ENCODE assay signal across 8 mouse cellular contexts in the genomic region with DNA sequence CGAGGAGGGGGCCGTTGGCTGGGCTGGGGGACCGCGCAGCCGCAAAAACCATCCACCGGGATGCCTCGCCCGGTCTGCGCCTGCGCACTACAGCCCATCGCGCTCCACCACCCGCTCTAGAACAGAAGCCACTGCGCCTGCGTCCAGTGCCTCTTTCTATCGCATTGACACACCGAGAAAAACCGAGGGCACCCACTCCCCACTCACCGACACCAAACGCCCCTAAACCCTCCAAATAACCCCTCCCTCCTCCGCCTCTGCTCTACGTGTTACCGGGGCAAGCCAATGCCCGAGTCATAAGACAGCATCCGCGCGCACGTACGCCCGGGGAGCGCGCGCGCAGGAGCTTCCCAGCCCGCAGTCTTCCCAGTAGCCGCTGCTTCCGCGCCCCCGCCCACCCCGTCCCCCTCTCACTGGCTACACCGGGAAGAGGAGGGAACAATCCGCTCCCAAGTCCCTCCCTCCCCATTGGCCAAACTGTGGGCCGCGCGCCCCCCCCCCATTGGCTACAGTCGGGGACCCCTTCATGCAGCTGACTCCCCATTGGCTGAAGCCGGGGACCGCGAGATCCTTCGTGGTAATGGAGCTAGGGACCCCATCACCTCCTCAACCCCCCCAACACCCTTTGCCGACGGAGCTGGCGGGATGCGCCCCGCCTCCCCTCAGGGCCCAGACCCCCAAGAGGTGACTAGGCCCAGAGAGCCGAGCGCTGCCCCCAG. TPM values are rescaled to one million over a fixed set of nuclear protein-coding genes. Genes with fewer than 3 reads are reported as not detected.
DNase-seq lines count a peak whose midpoint lies in the region; ATAC-seq and TF ChIP-seq lines count a peak whose summit lies in the region.

No protein-coding gene starts in this region.

- H3K27ac ChIP-seq in bone marrow, adult 2 months (ENCODE audit: control insufficient read depth, insufficient read depth, low read depth, low read length, poor library complexity) = peak overlapping the region; percentile 100
- peak overlapping the region; percentile 100 for H3K27ac ChIP-seq in embryonic facial prominence, embryonic 14.5 days (replicated peaks; ENCODE audit: low read depth, low read length)
- peak overlapping the region; percentile 97 for H3K27ac ChIP-seq in limb, embryonic 14.5 days (replicated peaks; ENCODE audit: low read depth, low read length)
- H3K27ac ChIP-seq in midbrain, embryonic 16.5 days (ENCODE audit: low read length) = peak overlapping the region; percentile 100
- peak overlapping the region; percentile 96 for H3K27ac ChIP-seq in spleen, adult 2 months (ENCODE audit: insufficient read depth, low read length)

- no peak for TF ChIP-seq CTCF in bone marrow, adult 2 months (IDR thresholded peaks at IDR 0.05; ENCODE audit: control insufficient read depth, insufficient read depth, low read length)
- no peak for TF ChIP-seq CTCF in spleen, adult 2 months (IDR thresholded peaks at IDR 0.05; ENCODE audit: extremely low read depth, insufficient read depth, insufficient read length, insufficient replicate concordance)

- no peaks in the 10 kb centered on the region for H3K4me1 ChIP-seq in bone marrow, adult 2 months (ENCODE audit: control insufficient read depth, insufficient read depth, low read length)
- peaks cover 6% of the 10 kb centered on the region; the same call in 1 of the 2 replicates for H3K4me1 ChIP-seq in embryonic facial prominence, embryonic 14.5 days (ENCODE audit: control insufficient read depth, insufficient read depth, low read length)
- H3K4me1 ChIP-seq in limb, embryonic 14.5 days (ENCODE audit: control insufficient read depth, insufficient read depth, low read length) = peaks cover 13% of the 10 kb centered on the region
- peaks cover 16% of the 10 kb centered on the region for H3K4me1 ChIP-seq in midbrain, embryonic 16.5 days (ENCODE audit: control insufficient read depth, insufficient read depth, low read length)
- H3K4me1 ChIP-seq in spleen, adult 2 months (ENCODE audit: control insufficient read depth, insufficient read depth, insufficient read length) = no peaks in the 10 kb centered on the region

- H3K36me3 ChIP-seq in embryonic facial prominence, embryonic 14.5 days (ENCODE audit: control insufficient read depth, insufficient read depth, low read length) = peaks cover 41% of the 10 kb centered on the region
- peaks cover 42% of the 10 kb centered on the region for H3K36me3 ChIP-seq in limb, embryonic 14.5 days (ENCODE audit: control insufficient read depth, insufficient read depth, low read length)
- H3K36me3 ChIP-seq in midbrain, embryonic 16.5 days (ENCODE audit: control insufficient read depth, insufficient read depth, low read length) = peaks cover 29% of the 10 kb centered on the region
- H3K36me3 ChIP-seq in spleen, adult 2 months (ENCODE audit: control insufficient read depth, insufficient read depth, low read length) = peaks cover 29% of the 10 kb centered on the region

- H3K27me3 ChIP-seq in embryonic facial prominence, embryonic 14.5 days (replicated peaks; ENCODE audit: control insufficient read depth, insufficient read depth, low read length) = no peaks in the 10 kb centered on the region
- no peaks in the 10 kb centered on the region for H3K27me3 ChIP-seq in limb, embryonic 14.5 days (ENCODE audit: control insufficient read depth, insufficient read depth, low read length)
- no peaks in the 10 kb centered on the region for H3K27me3 ChIP-seq in midbrain, embryonic 16.5 days (ENCODE audit: control insufficient read depth, insufficient read depth, low read depth, low read length)
- no peaks in the 10 kb centered on the region for H3K27me3 ChIP-seq in spleen, adult 2 months (ENCODE audit: control insufficient read depth, insufficient read depth, low read length)

- H3K4me2 ChIP-seq in embryonic facial prominence, embryonic 14.5 days (ENCODE audit: low read depth, low read length) = peak overlapping the region; percentile 91
- peak overlapping the region; percentile 88 for H3K4me2 ChIP-seq in limb, embryonic 14.5 days (replicated peaks; ENCODE audit: low read depth, low read length, severe bottlenecking)
- H3K4me2 ChIP-seq in midbrain, embryonic 16.5 days (ENCODE audit: low read length) = peak overlapping the region; percentile 67

- peak; percentile 53; the same call in 1 of the 2 replicates for TF ChIP-seq POLR2A in bone marrow, adult 2 months (IDR thresholded peaks at IDR 0.05; ENCODE audit: borderline replicate concordance, control insufficient read depth, low read depth, low read length)
- peak; percentile 51; the same call in 1 of the 2 replicates for TF ChIP-seq POLR2A in limb, embryonic 14.5 days (IDR thresholded peaks at IDR 0.05; ENCODE audit: borderline replicate concordance, extremely low read depth, insufficient read depth, insufficient read length)
- TF ChIP-seq POLR2A in spleen, adult 2 months (IDR thresholded peaks at IDR 0.05; ENCODE audit: low read depth, low read length) = peak; percentile 26

- H3K9me3 ChIP-seq in embryonic facial prominence, embryonic 14.5 days (ENCODE audit: control insufficient read depth, low read length) = no peaks in the 10 kb centered on the region
- no peaks in the 10 kb centered on the region for H3K9me3 ChIP-seq in limb, embryonic 14.5 days (ENCODE audit: control insufficient read depth, low read length)
- H3K9me3 ChIP-seq in midbrain, embryonic 16.5 days (replicated peaks; ENCODE audit: control insufficient read depth, low read length, poor library complexity, severe bottlenecking) = no peaks in the 10 kb centered on the region

- DNase-seq in A20 (ENCODE audit: low read depth, low spot score) = peak; percentile 99
- peak; percentile 99 for DNase-seq in embryonic facial prominence, embryonic 14.5 days (ENCODE audit: low spot score)
- DNase-seq in heart, adult 8-10 months (ENCODE audit: low spot score) = peak; percentile 91
- DNase-seq in kidney, adult 9 months = peak; percentile 94
- peak; percentile 98 for DNase-seq in limb, embryonic 14.5 days (ENCODE audit: low spot score)
- DNase-seq in spleen, adult 2 months (ENCODE audit: low read depth in 1 of 2, low spot score in 2 of 2) = peak; percentile 65 to 86

- peak; percentile 89 for ATAC-seq in embryonic facial prominence, embryonic 14.5 days (ENCODE audit: low read depth)
- peak; percentile 92 for ATAC-seq in limb, embryonic 14.5 days (ENCODE audit: low FRiP score, low read depth)
- peak; percentile 92 for ATAC-seq in midbrain, embryonic 16.5 days

- WGBS in bone marrow, adult 2 months = 1% methylated on average over 55 of the region's 57 CpGs
- 0% methylated on average over 30 of the region's 57 CpGs for WGBS in embryonic facial prominence, embryonic 14.5 days
- WGBS in limb, embryonic 14.5 days = 1% methylated on average over 32 of the region's 57 CpGs
- under 1% methylated on average over 48 of the region's 57 CpGs for whole genome bisulfite sequencing in midbrain, embryonic 16.5 days
- WGBS in spleen, adult 2 months = under 1% methylated on average over 54 of the region's 57 CpGs

- peak overlapping the region; percentile 100 for H3K9ac ChIP-seq in embryonic facial prominence, embryonic 14.5 days (ENCODE audit: low read depth, low read length)
- peak overlapping the region; percentile 98 for H3K9ac ChIP-seq in limb, embryonic 14.5 days (ENCODE audit: low read depth, low read length, severe bottlenecking)
- peak overlapping the region; percentile 100 for H3K9ac ChIP-seq in midbrain, embryonic 16.5 days (ENCODE audit: low read depth, low read length)

- peak overlapping the region; percentile 78 for H3K4me3 ChIP-seq in bone marrow, adult 2 months (replicated peaks; ENCODE audit: control insufficient read depth, low read depth, low read length)
- peak overlapping the region; percentile 95 for H3K4me3 ChIP-seq in embryonic facial prominence, embryonic 14.5 days (ENCODE audit: low read depth, low read length)
- H3K4me3 ChIP-seq in limb, embryonic 14.5 days (replicated peaks; ENCODE audit: low read length) = peak overlapping the region; percentile 99
- H3K4me3 ChIP-seq in midbrain, embryonic 16.5 days (ENCODE audit: low read depth, low read length) = peak overlapping the region; percentile 100
- H3K4me3 ChIP-seq in spleen, adult 2 months (ENCODE audit: extremely low read depth, insufficient read depth, insufficient read length) = peak overlapping the region; percentile 99

RNA-seq across cellular contexts. Expression of a gene that starts 1.1 kb away (rescaled TPM):
- 78.5 and 156 TPM in 2 replicates for polyA plus RNA-seq in bone marrow, adult 2 months (2011; ENCODE audit: insufficient read depth, insufficient read length, low replicate concordance, missing spikeins)
- 49.8 and 54.8 TPM in 2 replicates for polyA plus RNA-seq in embryonic facial prominence, embryonic 14.5 days (2014; fragmentation: Nextera tagmentation; extraction: Ambion mirVana)
- 10 to 100 TPM; 30.7 to 39.3 (median 35.2) TPM for total RNA-seq in heart, adult 8-10 months (2022)
- polyA plus RNA-seq in limb, embryonic 14.5 days (2012; rRNA removed) = 170 and 223 TPM in 2 replicates
- 51.4 and 56.2 TPM in 2 replicates for polyA plus RNA-seq in limb, embryonic 14.5 days (2014; fragmentation: Nextera tagmentation; extraction: Ambion mirVana)
- 66.9 and 68.8 TPM in 2 replicates for polyA plus RNA-seq in midbrain, embryonic 16.5 days (2015; fragmentation: Nextera tagmentation; extraction: Ambion mirVana)
- 208 and 311 TPM in 2 replicates for polyA plus RNA-seq in spleen, adult 2 months (2012; rRNA removed)

RNA-seq across cellular contexts. Expression of a gene that starts 15.0 kb away (rescaled TPM):
- polyA plus RNA-seq in bone marrow, adult 2 months (2011; ENCODE audit: insufficient read depth, insufficient read length, low replicate concordance, missing spikeins) = 16.7 and 36.3 TPM in 2 replicates
- polyA plus RNA-seq in embryonic facial prominence, embryonic 14.5 days (2014; fragmentation: Nextera tagmentation; extraction: Ambion mirVana) = 127 and 130 TPM in 2 replicates
- 100 to 1,000 TPM; 288 to 326 (median 304) TPM for total RNA-seq in heart, adult 8-10 months (2022)
- polyA plus RNA-seq in limb, embryonic 14.5 days (2012; rRNA removed) = 109 and 111 TPM in 2 replicates
- polyA plus RNA-seq in limb, embryonic 14.5 days (2014; fragmentation: Nextera tagmentation; extraction: Ambion mirVana) = 125 TPM in 2 replicates
- polyA plus RNA-seq in midbrain, embryonic 16.5 days (2015; fragmentation: Nextera tagmentation; extraction: Ambion mirVana) = 121 and 127 TPM in 2 replicates
- polyA plus RNA-seq in spleen, adult 2 months (2012; rRNA removed) = 51.8 and 58.1 TPM in 2 replicates

RNA-seq across cellular contexts. Expression of a gene that starts 27.0 kb away (rescaled TPM):
- 34.4 and 95.0 TPM in 2 replicates for polyA plus RNA-seq in bone marrow, adult 2 months (2011; ENCODE audit: insufficient read depth, insufficient read length, low replicate concordance, missing spikeins)
- 44.3 and 46.3 TPM in 2 replicates for polyA plus RNA-seq in embryonic facial prominence, embryonic 14.5 days (2014; fragmentation: Nextera tagmentation; extraction: Ambion mirVana)
- 10 to 100 TPM; 38.6 to 46.6 (median 44.3) TPM for total RNA-seq in heart, adult 8-10 months (2022)
- 83.3 and 94.6 TPM in 2 replicates for polyA plus RNA-seq in limb, embryonic 14.5 days (2012; rRNA removed)
- polyA plus RNA-seq in limb, embryonic 14.5 days (2014; fragmentation: Nextera tagmentation; extraction: Ambion mirVana) = 50.2 and 53.7 TPM in 2 replicates
- polyA plus RNA-seq in midbrain, embryonic 16.5 days (2015; fragmentation: Nextera tagmentation; extraction: Ambion mirVana) = 76.8 and 79.6 TPM in 2 replicates
- 53.4 and 67.4 TPM in 2 replicates for polyA plus RNA-seq in spleen, adult 2 months (2012; rRNA removed)

RNA-seq across cellular contexts. Expression of a gene that starts 39.3 kb away (rescaled TPM):
- 12.0 and 13.4 TPM in 2 replicates for polyA plus RNA-seq in bone marrow, adult 2 months (2011; ENCODE audit: insufficient read depth, insufficient read length, low replicate concordance, missing spikeins)
- 235 and 334 TPM in 2 replicates for polyA plus RNA-seq in embryonic facial prominence, embryonic 14.5 days (2014; fragmentation: Nextera tagmentation; extraction: Ambion mirVana)
- 10 to 100 TPM in 1 of 4 experiments, 1 to 10 TPM in 3; 6.8 to 12.2 (median 8.8) TPM for total RNA-seq in heart, adult 8-10 months (2022)
- polyA plus RNA-seq in limb, embryonic 14.5 days (2012; rRNA removed) = 89.8 and 106 TPM in 2 replicates
- 93.9 and 131 TPM in 2 replicates for polyA plus RNA-seq in limb, embryonic 14.5 days (2014; fragmentation: Nextera tagmentation; extraction: Ambion mirVana)
- polyA plus RNA-seq in midbrain, embryonic 16.5 days (2015; fragmentation: Nextera tagmentation; extraction: Ambion mirVana) = 0.39 and 0.71 TPM in 2 replicates
- polyA plus RNA-seq in spleen, adult 2 months (2012; rRNA removed) = 2.4 and 2.6 TPM in 2 replicates

Comparison
In these comparisons a context has a peak if more than half of its experiments do, and no peak if none do; other contexts are left out.
1. Peak in every context shown above with its lines: DNase-seq, ATAC-seq, H3K4me3 ChIP-seq and H3K27ac ChIP-seq.